Mouse (Mus musculus): ENCODE data around the gene Gja6.

DNA sequence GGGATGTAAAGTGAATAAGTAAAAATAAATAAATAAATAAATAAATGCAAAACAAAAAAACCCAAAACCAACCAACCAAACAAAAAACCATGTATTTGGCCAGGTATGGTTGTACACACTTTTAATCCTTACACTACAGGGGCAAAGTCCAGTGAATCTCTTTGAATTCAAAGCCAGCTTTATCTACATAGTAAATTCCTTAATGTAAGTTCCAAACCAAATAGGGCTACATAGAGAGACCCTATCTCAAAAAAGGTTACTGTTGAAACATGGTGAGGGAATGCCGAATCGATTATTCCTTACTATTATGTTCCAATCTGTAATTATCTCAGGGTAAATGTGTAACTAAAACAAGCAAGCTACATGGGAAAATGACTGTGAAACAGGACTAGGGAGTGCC is 5.7 kb downstream of the Gja6 start:
- TF ChIP-seq CTCF (IDR thresholded peaks at IDR 0.05; ENCODE audit: borderline replicate concordance, insufficient read depth, low read depth, low read length), result no peak
- TF ChIP-seq POLR2A (IDR thresholded peaks at IDR 0.05; ENCODE audit: borderline replicate concordance, insufficient read depth, low read length), result no peak
